In the genomic region with DNA sequence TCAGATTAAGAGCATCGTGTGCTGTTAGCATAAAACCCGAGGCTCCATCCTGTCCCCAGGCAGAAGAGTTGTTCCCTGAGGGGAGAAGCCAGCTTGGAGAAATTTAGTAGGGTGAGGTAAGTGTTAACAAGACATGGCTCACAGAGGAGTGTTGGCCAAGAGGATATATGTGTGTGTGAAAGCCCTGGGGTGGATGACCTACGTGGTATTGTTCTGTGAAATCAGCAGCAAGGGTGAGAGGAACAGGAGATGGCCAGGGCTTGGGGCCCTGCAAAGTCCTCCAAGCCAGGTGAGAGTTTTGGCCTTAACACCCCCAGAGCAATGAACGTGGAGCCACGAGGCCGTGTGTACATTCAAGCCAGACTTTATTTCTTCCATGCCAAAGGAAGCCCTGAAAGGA, we compare ENCODE assay signal across 17 mouse cellular contexts. TPM values are rescaled to one million over a fixed set of nuclear protein-coding genes. Genes with fewer than 3 reads are reported as not detected.
DNase-seq lines count a peak whose midpoint lies in the region; ATAC-seq and TF ChIP-seq lines count a peak whose summit lies in the region.
"Had no signal": no experiment of that assay in that cellular context is flagged by ENCODE, and none has a peak within 500 bp of the region (broad histone marks: within the 10 kb centered on the region; RNA-seq: fewer than 3 reads in every experiment).

No protein-coding gene starts in this region.

- H3K4me3 ChIP-seq in hindbrain, embryonic 12.5 days, result no peak overlapping the region
- no peak overlapping the region for H3K4me3 ChIP-seq in hindbrain, embryonic 16.5 days (ENCODE audit: low read length)
- H3K4me3 ChIP-seq in E14TG2a.4 (replicated peaks; ENCODE audit: low read length), result 0 out of 2 replicates have a peak overlapping the region, but pooled peaks have one; percentile 11
- H3K4me3 ChIP-seq in embryonic facial prominence, embryonic 10.5 days, result no peak overlapping the region
- H3K4me3 ChIP-seq in hindbrain, embryonic 14.5 days (replicated peaks; ENCODE audit: low read length), result no peak overlapping the region

- no peaks in the 10 kb centered on the region; the same call in 1 of the 2 replicates for H3K27me3 ChIP-seq in hindbrain, embryonic 12.5 days
- H3K27me3 ChIP-seq in hindbrain, embryonic 16.5 days (replicated peaks; ENCODE audit: control insufficient read depth, insufficient read depth, low read length), result no peaks in the 10 kb centered on the region
- H3K27me3 ChIP-seq in E14TG2a.4 (ENCODE audit: insufficient read depth, low read length), result 0 out of 2 replicates have a peak, but pooled peaks cover 3% of the 10 kb centered on the region
- H3K27me3 ChIP-seq in embryonic facial prominence, embryonic 10.5 days (replicated peaks; ENCODE audit: low read depth, poor library complexity, severe bottlenecking), result no peaks in the 10 kb centered on the region
- H3K27me3 ChIP-seq in hindbrain, embryonic 14.5 days (ENCODE audit: control insufficient read depth, insufficient read depth, low read length), result no peaks in the 10 kb centered on the region

- no peak overlapping the region for H3K9ac ChIP-seq in hindbrain, embryonic 12.5 days
- no peak overlapping the region; the same call in 1 of the 2 replicates for H3K9ac ChIP-seq in hindbrain, embryonic 16.5 days (ENCODE audit: low read depth, low read length)
- H3K9ac ChIP-seq in hindbrain, embryonic 14.5 days, result 0 out of 2 replicates have a peak overlapping the region, but pooled peaks have one; percentile 10

- TF ChIP-seq CTCF in E14TG2a.4 (conservative IDR thresholded peaks at IDR 0.05; ENCODE audit: low read length), result no peak

- no peak for DNase-seq in embryonic facial prominence, embryonic 10.5 days (ENCODE audit: low spot score)
- DNase-seq in hindbrain, embryonic 14.5 days (ENCODE audit: low spot score), result no peak
- no peak for DNase-seq in lung, postnatal 10 days
- DNase-seq in urinary bladder, postnatal 10 days (ENCODE audit: low spot score), result no peak
- DNase-seq: adrenal gland, postnatal 25 days; cerebellum, adult 8-10 months; heart, adult 11 months; heart, postnatal 36 days; kidney, adult 18-20 months; kidney, postnatal 25 days; lung, adult 18-20 months; thymus, postnatal 4 days had no signal

- H3K4me2 ChIP-seq in hindbrain, embryonic 12.5 days (replicated peaks), result no peak overlapping the region
- no peak overlapping the region for H3K4me2 ChIP-seq in hindbrain, embryonic 16.5 days (ENCODE audit: low read length)
- no peak overlapping the region for H3K4me2 ChIP-seq in hindbrain, embryonic 14.5 days (replicated peaks)

- no peak for ATAC-seq in hindbrain, embryonic 12.5 days (ENCODE audit: low FRiP score)
- ATAC-seq in hindbrain, embryonic 16.5 days, result no peak
- no peak for ATAC-seq in hindbrain, embryonic 14.5 days (ENCODE audit: low FRiP score)
- ATAC-seq in monocyte, adult 5-6 weeks (replicated peaks; ENCODE audit: insufficient number of reproducible peaks, low FRiP score, low TSS enrichment, poor library complexity, severe bottlenecking), result no peak

- peaks cover 46% of the 10 kb centered on the region for H3K4me1 ChIP-seq in hindbrain, embryonic 12.5 days
- H3K4me1 ChIP-seq in hindbrain, embryonic 16.5 days (ENCODE audit: control insufficient read depth, insufficient read depth, low read depth, low read length), result peaks cover 17% of the 10 kb centered on the region
- H3K4me1 ChIP-seq in E14TG2a.4 (replicated peaks; ENCODE audit: low read depth, low read length), result peaks cover 83% of the 10 kb centered on the region
- peaks cover 78% of the 10 kb centered on the region for H3K4me1 ChIP-seq in embryonic facial prominence, embryonic 10.5 days
- H3K4me1 ChIP-seq in hindbrain, embryonic 14.5 days (replicated peaks; ENCODE audit: control insufficient read depth, insufficient read depth, low read length), result peaks cover 21% of the 10 kb centered on the region; the same call in 1 of the 2 replicates

- H3K36me3 ChIP-seq in hindbrain, embryonic 12.5 days, result no peaks in the 10 kb centered on the region
- H3K36me3 ChIP-seq in hindbrain, embryonic 16.5 days (ENCODE audit: control insufficient read depth, insufficient read depth, low read length), result no peaks in the 10 kb centered on the region
- H3K36me3 ChIP-seq in E14TG2a.4 (ENCODE audit: insufficient read depth, low read length), result no peaks in the 10 kb centered on the region
- H3K36me3 ChIP-seq in embryonic facial prominence, embryonic 10.5 days (replicated peaks), result peaks cover 8% of the 10 kb centered on the region
- no peaks in the 10 kb centered on the region for H3K36me3 ChIP-seq in hindbrain, embryonic 14.5 days (replicated peaks; ENCODE audit: control insufficient read depth, insufficient read depth)

- WGBS in hindbrain, embryonic 12.5 days, result 43% methylated on average over 6 of the region's 6 CpGs
- 29% methylated on average over 6 of the region's 6 CpGs for WGBS in hindbrain, embryonic 16.5 days
- 37% methylated on average over 6 of the region's 6 CpGs for WGBS in embryonic facial prominence, embryonic 10.5 days
- 39% methylated on average over 6 of the region's 6 CpGs for WGBS in hindbrain, embryonic 14.5 days

- H3K9me3 ChIP-seq in hindbrain, embryonic 12.5 days (replicated peaks), result no peaks in the 10 kb centered on the region
- H3K9me3 ChIP-seq in hindbrain, embryonic 16.5 days (ENCODE audit: control insufficient read depth, low read length), result no peaks in the 10 kb centered on the region
- no peaks in the 10 kb centered on the region for H3K9me3 ChIP-seq in E14TG2a.4 (ENCODE audit: low read length)
- H3K9me3 ChIP-seq in embryonic facial prominence, embryonic 10.5 days, result no peaks in the 10 kb centered on the region
- no peaks in the 10 kb centered on the region for H3K9me3 ChIP-seq in hindbrain, embryonic 14.5 days (ENCODE audit: control insufficient read depth, low read length)

- peak overlapping the region; percentile 3; the same call in 1 of the 2 replicates for H3K27ac ChIP-seq in hindbrain, embryonic 12.5 days
- no peak overlapping the region for H3K27ac ChIP-seq in hindbrain, embryonic 16.5 days (ENCODE audit: low read depth, low read length)
- peak overlapping the region; percentile 79 for H3K27ac ChIP-seq in embryonic facial prominence, embryonic 10.5 days (replicated peaks)
- H3K27ac ChIP-seq in hindbrain, embryonic 14.5 days, result peak overlapping the region; percentile 51; the same call in 1 of the 2 replicates
- H3K27ac ChIP-seq: macrophage had no signal

RNA-seq across cellular contexts. Expression of gene Ece1, which starts 14.8 kb away (rescaled TPM):
- polyA plus RNA-seq in hindbrain, embryonic 12.5 days (2016; fragmentation: Nextera tagmentation; extraction: Ambion mirVana), result 20.1 and 38.1 TPM in 2 replicates
- polyA plus RNA-seq in hindbrain, embryonic 16.5 days (2015; fragmentation: Nextera tagmentation; extraction: Ambion mirVana), result 18.5 and 29.8 TPM in 2 replicates
- polyA plus RNA-seq in embryonic facial prominence, embryonic 10.5 days (2016; fragmentation: Nextera tagmentation; extraction: Ambion mirVana), result 46.6 and 54.5 TPM in 2 replicates
- polyA plus RNA-seq in hindbrain, embryonic 14.5 days (2014; fragmentation: Nextera tagmentation; extraction: Ambion mirVana), result 22.6 and 25.0 TPM in 2 replicates
- total RNA-seq in monocyte, adult 5-6 weeks (2017), result 7.1 to 11.7 TPM (median 9.6 TPM) in 3 replicates
